Mouse (Mus musculus): Measurements from ENCODE around the gene Eif3b.

Eif3b gene

DNA sequence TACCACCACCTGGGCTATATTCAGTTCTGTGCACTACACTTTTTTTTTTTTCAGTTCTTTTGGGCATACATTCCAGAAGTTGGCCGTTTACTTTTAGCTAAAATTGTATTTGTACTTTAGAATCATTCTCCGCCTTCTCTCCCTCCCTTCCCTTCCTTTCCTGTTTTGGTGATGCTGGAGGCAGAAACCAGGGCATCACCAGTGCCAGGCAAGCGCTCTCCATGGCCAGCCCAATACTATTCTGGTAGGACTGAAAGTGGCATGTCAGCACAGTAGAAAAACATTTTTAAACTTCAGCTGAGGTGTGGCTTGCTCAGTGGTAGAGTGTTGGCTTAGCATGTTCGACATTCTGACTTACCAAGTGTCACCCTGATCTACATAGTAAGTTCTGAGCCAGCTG lies 62.3 kb downstream of the Eif3b start:
- DNase-seq (ENCODE audit: low read depth) = no peak

DNA sequence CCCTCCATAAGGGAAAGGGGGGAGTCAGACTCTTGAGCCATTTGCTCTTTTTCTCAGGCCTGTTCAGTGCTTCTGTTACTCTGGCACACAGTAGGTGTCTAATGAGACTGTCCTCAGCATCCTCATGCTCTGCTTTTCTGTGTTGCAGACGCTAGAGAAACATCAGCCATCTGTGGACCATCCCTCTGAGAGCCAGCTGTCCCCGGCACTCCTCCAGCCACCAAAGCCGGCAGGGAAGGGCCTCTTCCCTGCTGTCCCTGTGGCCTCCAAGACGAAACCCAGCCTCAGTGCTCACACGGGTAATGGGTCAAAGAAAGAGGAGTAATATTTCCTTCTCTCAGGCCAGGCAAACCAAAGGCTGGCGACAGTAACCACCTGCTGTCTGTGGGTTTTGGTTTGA lies 72.0 kb downstream of the Eif3b start:
- DNase-seq (ENCODE audit: low read depth) = no peak

DNA sequence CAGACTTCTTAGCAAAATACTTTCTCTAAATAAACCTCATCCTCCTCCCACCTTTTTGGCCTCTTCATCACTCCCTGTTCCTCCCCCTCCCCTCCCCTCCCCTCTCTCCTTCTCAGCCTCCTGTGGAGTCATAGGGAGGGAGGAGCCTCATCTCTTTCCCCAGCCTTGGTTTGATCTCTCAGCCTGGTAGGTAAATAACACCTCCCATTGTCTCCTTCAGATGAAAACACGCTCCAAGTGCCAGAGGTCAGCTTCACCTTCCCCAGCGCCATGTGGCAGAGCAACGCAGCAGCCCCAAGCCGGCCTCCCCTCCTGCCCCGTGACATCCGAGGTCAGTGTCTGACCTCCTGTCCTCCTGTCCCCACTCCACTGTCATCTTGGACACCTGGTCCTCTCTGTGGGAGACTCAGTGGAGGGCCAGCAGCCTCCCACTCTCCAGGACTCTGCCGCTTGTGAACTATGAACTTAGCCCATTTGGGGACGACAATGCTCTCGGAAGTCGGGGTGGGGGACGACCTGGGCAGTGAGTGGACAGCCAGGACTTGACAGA lies 73.6 kb downstream of the Eif3b start:
- DNase-seq (ENCODE audit: low read depth) = no peak

Measured in c-Kit-positive CD71-negative TER-119-negative erythroid progenitor cells, embryonic 14.5 days (primary cell).